Mouse (Mus musculus): Measurements from ENCODE around the gene Adam25. TPM values are rescaled to one million over a fixed set of nuclear protein-coding genes. Genes with fewer than 3 reads are reported as not detected.
"Not testable (repeated sequence)": the region's sequence is repeated elsewhere in the genome, so short reads cannot be mapped to it uniquely, and the experiment has no call there.

Gene Adam25
- total RNA-seq (2015; ENCODE audit: low replicate concordance) = not detected in 2 replicates
- total RNA-seq (2017; ENCODE audit: low replicate concordance) = not detected in 2 replicates

DNA sequence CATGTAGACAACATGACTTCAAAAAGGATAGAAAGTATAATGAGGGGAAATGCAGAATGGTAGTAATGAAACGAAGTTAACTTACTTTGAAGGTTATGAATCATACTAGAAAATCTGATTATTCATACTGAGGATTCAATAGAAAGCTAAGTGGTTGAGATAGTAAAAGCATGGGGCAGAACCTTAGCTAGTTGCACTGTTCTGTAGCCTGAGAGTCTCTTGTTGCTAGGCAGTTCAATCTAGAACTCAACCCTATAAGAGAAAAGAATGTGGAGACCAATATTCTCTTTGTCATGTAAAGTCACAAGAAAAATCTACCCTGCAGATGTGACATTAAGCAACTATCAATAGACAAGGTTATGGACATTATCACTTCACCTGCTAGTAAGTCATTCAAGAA, at the start of gene Adam25:
Gene Adam25, plus strand, starts transcription at position 301 of the 400 bp plus-strand sequence.
- ATAC-seq (replicated peaks; ENCODE audit: low FRiP score, poor library complexity, severe bottlenecking) = not testable (repeated sequence)

DNA sequence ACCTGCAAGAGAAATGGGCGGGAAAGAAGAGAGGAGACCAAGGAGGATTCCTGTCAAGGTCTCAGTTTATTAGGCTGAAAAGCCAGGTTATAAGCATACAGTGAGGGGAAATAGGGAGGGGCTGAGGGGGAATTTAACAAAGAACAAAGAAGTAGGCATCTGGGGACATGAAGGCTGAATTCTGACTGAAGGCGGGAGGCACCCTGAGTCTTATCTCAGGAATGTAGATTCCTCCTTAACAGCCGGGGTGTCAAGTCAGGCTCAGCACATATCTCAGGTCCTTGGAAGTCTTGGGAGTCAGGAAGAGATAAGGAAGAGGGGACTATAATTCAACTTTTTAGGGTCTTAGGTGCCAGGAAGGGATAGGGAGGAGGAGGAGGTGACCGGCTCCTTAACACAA, 36.6 kb upstream of the Adam25 start:
- not testable (repeated sequence) for ATAC-seq (replicated peaks; ENCODE audit: low FRiP score, poor library complexity, severe bottlenecking)

DNA sequence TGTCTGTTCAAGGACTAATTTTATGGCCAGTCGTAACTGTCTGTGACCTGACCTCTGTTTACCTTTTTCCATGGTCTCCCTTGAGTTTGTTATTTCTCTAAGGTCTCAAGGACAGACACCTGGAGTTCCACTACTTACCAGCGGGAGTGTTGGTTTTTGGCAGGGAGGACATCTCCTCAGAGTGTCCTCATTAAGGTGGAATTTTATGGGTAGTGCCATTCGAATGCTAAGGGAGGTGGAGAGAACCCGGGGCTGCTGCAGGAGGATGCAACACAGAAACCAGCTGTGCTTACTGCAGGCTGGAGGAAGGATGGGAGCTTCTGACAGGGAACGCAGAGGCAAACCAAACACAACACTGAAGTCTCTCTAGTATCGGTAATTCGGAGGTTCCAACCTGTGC, 36.0 kb upstream of the Adam25 start:
- ATAC-seq (replicated peaks; ENCODE audit: low FRiP score, poor library complexity, severe bottlenecking) = no peak

DNA sequence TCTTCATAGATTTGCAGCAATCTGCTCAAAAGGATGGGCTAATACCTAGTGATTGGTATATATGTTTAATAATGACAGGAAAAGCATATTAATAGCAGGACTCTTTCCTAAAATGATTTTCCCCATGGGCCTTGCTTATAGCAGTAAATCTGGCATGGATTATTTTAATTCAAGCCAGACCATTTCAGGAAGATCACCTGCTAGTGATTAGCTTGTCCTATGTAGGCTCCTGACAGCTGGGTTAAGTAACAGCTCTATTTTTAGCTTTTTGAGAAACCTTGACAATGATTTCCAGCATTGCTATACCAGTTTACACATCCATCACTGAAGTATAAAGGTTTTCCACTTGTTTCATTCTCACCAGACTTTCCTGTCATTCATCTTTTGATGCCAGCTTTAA, 31.3 kb downstream of the Adam25 start:
- no peak for ATAC-seq (replicated peaks; ENCODE audit: low FRiP score, poor library complexity, severe bottlenecking)

DNA sequence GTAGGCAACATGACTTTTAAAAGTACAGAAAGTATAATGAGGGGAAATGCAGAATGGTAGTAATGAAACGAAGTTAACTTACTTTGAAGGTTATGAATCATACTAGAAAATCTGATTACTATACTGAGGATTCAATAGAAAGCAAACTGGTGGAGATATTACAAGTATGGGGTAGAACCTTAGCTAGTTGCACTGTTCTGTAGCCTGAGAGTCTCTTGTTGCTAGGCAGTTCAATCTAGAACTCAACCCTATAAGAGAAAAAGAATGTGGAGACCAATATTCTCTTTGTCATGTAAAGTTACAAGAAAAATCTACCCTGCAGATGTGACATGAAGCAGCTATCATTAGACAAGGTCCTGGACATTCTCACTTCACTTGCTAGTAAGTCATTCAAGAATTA, 41.0 kb downstream of the Adam25 start, which contains the start of gene Adam20:
Gene Adam20, plus strand, starts transcription at position 301 of the 400 bp plus-strand sequence.
- ATAC-seq (replicated peaks; ENCODE audit: low FRiP score, poor library complexity, severe bottlenecking) = not testable (repeated sequence)

DNA sequence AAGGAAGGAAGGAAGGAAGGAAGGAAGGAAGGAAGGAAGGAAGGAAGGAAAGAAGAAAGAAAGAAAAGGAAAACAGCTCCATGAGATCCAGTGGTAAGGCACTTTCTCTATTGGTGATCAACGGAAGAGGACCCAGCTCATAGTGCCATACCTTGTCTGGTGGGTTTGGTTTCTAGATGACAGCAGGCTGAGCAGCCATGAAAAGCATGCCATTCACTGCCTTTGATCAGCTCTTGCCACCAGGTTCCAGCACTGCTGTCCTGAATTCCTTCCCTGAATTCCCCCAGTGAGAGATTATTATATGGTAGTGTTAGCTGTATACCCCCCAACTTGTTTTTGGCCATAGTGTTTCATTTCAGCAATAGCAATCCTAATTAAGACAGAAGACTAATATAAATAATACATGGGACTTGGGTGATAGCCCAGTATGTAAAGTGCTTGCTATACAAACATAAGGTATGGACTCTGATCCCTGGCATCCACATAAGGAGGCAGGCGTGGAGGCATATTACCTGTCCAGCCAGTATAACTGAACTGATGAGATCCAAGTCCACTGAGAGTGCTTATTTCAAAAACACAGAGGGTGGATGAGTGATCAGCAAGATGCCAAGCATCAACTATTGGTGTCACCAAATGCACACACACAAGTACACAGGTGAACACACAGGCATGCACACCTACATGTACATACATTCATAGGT, 51.5 kb downstream of the Adam25 start:
- ATAC-seq (replicated peaks; ENCODE audit: low FRiP score, poor library complexity, severe bottlenecking) = no peak

Other genes with a start within 250 kb of the Adam25 start
- not detected in 2 replicates for gene Adam24, start 77.1 kb upstream of the Adam25 start, total RNA-seq (2015; ENCODE audit: low replicate concordance)
- not detected in 2 replicates for gene Adam24, start 77.1 kb upstream of the Adam25 start, total RNA-seq (2017; ENCODE audit: low replicate concordance)
- not detected in 2 replicates for gene Adam20, start 41.1 kb downstream of the Adam25 start, total RNA-seq (2015; ENCODE audit: low replicate concordance)
- not detected in 2 replicates for gene Adam20, start 41.1 kb downstream of the Adam25 start, total RNA-seq (2017; ENCODE audit: low replicate concordance)
- gene Adam39, start 70.8 kb downstream of the Adam25 start, total RNA-seq (2015; ENCODE audit: low replicate concordance) = not detected in 2 replicates
- not detected in 2 replicates for gene Adam39, start 70.8 kb downstream of the Adam25 start, total RNA-seq (2017; ENCODE audit: low replicate concordance)

All from erythroblast, adult 5-6 weeks (primary cell).